Mouse (Mus musculus) forebrain, embryonic 14.5 days (tissue): ENCODE results near the gene Crb2. TPM values are rescaled to one million over a fixed set of nuclear protein-coding genes. Genes with fewer than 3 reads are reported as not detected.
A peak's percentile ranks its signal among the peaks of the same experiment; 100 is the strongest.

Experiments
- ATAC-seq: fragments of 200-750 bp; cut with Nextera tagmentation; 2 replicates; pipeline ENCODE4 v1.8.0; 2017; ENCODE audit warnings: mild to moderate bottlenecking, moderate library complexity
- DNase-seq: peaks from one replicate; pipeline ENCODE4 v3.0.0-alpha.2; 2015; ENCODE audit warnings: low spot score
- H3K27ac ChIP-seq: fragments of 300-500 bp; sonication (generic); 2 replicates; pipeline ENCODE4 v1.5.1; 2014; ENCODE audit warnings: low read depth, mild to moderate bottlenecking, control low read depth, low read length, moderate library complexity
- H3K27me3 ChIP-seq: fragments of 300-500 bp; sonication (generic); replicated peaks from 2 replicates; pipeline ENCODE4 v1.6.1; 2014; ENCODE audit warnings: low read length, control low read depth, mixed read lengths; ENCODE audit not compliant: control insufficient read depth, insufficient read depth
- H3K36me3 ChIP-seq: fragments of 300-500 bp; sonication (generic); 2 replicates; pipeline ENCODE4 v1.6.1; 2014; ENCODE audit warnings: low read length, control low read depth; ENCODE audit not compliant: control insufficient read depth, insufficient read depth
- H3K4me1 ChIP-seq: fragments of 300-500 bp; sonication (generic); 2 replicates; pipeline ENCODE4 v1.6.1; 2014; ENCODE audit warnings: antibody characterized with exemption, low read length, control low read depth; ENCODE audit not compliant: control insufficient read depth, insufficient read depth
- H3K4me2 ChIP-seq: fragments of 300-500 bp; sonication (generic); 2 replicates; pipeline ENCODE4 v1.6.1; 2014; ENCODE audit warnings: mild to moderate bottlenecking, control low read depth, low read length
- H3K4me3 ChIP-seq: fragments of 300-500 bp; sonication (generic); 2 replicates; pipeline ENCODE4 v1.5.1; 2014; ENCODE audit warnings: low read depth, low read length, control low read depth
- H3K9ac ChIP-seq: fragments of 300-500 bp; sonication (generic); 2 replicates; pipeline ENCODE4 v1.6.1; 2014; ENCODE audit warnings: mild to moderate bottlenecking, low read length, control low read depth, moderate library complexity
- H3K9me3 ChIP-seq: fragments of 300-500 bp; sonication (generic); replicated peaks from 2 replicates; pipeline ENCODE4 v1.6.1; 2016; ENCODE audit warnings: low read length, control low read depth, mixed read lengths; ENCODE audit not compliant: control insufficient read depth
- WGBS: fragments of 180-500 bp; shearing (Covaris S2); extraction: QIAGEN DNeasy Blood & Tissue Kit; methylation state at CpG from one replicate; pipeline ENCODE4 v1.1.7; 2014; 5-methylcytosine and 5-hydroxymethylcytosine counted together
- polyA plus RNA-seq: library from polyadenylated mRNA; unstranded; fragments of >200 nt; fragmentation: Nextera tagmentation; extraction: Ambion mirVana; gene quantifications from 2 replicates; pipeline ENCODE4 v1.2.1, GENCODE M21; 2014

Crb2 gene
- polyA plus RNA-seq, 1 experiment from 2014 or later: 4.0 TPM

DNA sequence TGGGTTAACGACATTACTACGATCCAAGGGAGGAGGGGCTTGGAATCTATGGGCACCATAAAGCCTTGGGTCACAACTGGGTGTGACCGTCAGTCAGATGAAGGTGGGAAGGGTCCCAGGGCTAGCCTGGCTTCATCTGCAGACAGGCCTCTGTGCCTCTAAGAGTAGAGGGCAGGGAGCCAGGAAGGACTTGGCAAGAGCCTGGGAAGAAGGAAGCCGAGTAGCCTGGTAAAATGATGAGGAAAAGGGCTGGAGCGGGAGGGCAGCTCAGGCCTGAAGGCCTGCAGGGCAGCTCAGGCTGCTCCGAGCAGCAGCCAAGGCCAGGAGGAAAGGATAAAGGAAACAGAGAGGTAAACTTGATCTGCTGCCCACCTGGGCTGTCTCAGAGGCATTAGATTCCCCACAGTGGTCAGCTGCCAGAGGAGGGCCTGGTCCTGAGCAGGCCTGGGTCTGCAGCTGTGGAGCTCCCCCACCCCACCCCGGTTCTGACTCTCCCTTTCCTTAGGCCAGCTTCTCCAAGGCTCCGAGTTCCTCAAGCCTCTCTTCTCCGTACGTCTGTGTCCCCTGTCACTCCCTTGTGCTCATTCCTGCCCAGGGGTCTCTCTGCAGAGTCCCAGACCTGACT, 27.5 kb upstream of the Crb2 start:
- WGBS: 46% methylated on average over 10 of the region's 10 CpGs
- DNase-seq (peak; percentile 46), ATAC-seq (peak; percentile 20; the same call in 1 of the 2 replicates)
- no peaks in the 10 kb centered on the region for H3K9me3 ChIP-seq
- H3K4me1 ChIP-seq: 0 out of 2 replicates have a peak, but pooled peaks cover 4% of the 10 kb centered on the region
- no peak overlapping the region for H3K27ac ChIP-seq
- no peak overlapping the region for H3K4me2 ChIP-seq
- no peaks in the 10 kb centered on the region for H3K36me3 ChIP-seq
- H3K4me3 ChIP-seq: no peak overlapping the region
- no peaks in the 10 kb centered on the region for H3K27me3 ChIP-seq
- H3K9ac ChIP-seq: no peak overlapping the region

GRCm38 (mm10) chr2:37749323-37749722, 26.7 kb upstream of the Crb2 start:
- no peak for DNase-seq
- 0 out of 2 replicates have a peak, but pooled peaks cover 4% of the 10 kb centered on the region for H3K4me1 ChIP-seq

GRCm38 (mm10) chr2:37751114-37751513, 24.9 kb upstream of the Crb2 start:
- Histone ChIP-seq H3K36me3 (no peaks in the 10 kb centered on the region), H3K9me3 (no peaks in the 10 kb centered on the region), H3K27ac (no peak overlapping the region), H3K4me1 (0 out of 2 replicates have a peak, but pooled peaks cover 4% of the 10 kb centered on the region), H3K4me2 (no peak overlapping the region), H3K4me3 (no peak overlapping the region), H3K27me3 (no peaks in the 10 kb centered on the region), H3K9ac (no peak overlapping the region)
- ATAC-seq (no peak), DNase-seq (no peak)
- 95% methylated on average over 1 of the region's 1 CpGs for WGBS

More at GRCm38 (mm10) chr2:37749323-37749722, 26.7 kb upstream of the Crb2 start:
- Histone ChIP-seq H3K9me3 (no peaks in the 10 kb centered on the region), H3K27me3 (no peaks in the 10 kb centered on the region), H3K36me3 (no peaks in the 10 kb centered on the region), H3K27ac (no peak overlapping the region), H3K4me2 (no peak overlapping the region), H3K4me3 (no peak overlapping the region), H3K9ac (no peak overlapping the region)
- ATAC-seq: no peak
- 90% methylated on average over 6 of the region's 6 CpGs for WGBS

DNA sequence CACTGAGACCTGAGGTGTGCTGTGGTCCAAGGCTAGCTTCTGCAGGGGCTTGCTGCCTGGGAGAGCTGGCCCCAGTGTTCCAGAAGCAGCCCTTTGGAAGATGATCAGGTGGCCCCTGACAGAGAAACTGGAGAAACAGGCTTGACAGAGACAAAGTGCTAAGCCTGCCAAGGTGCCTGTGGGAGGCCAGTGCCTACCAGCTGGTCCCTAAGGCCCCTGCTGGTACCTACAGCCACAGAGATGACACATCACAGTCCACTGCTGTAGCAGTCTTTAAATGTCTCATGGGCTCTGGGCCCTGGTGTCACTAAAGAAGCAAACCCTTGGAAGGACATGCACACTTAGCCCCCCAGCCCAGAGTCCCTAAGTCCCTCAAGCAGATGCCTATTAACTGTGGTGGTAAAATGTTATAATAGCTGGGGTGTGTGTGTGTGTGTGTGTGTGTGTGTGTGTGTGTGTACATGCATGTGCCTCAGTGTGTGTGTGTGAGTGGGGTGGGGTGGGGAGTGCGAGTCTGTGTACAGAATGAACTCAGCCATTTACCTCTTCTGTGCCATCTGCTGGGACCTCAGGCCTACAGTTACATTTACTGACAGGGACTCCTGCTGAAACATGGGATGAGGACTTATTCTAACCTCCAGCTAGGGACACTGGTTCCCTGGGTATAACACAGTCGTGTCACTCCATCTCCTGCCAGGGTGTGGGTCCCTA, 19.7 kb upstream of the Crb2 start:
- Histone ChIP-seq H3K9me3 (no peaks in the 10 kb centered on the region), H3K4me2 (no peak overlapping the region), H3K9ac (no peak overlapping the region), H3K27ac (no peak overlapping the region), H3K4me1 (peaks cover 8% of the 10 kb centered on the region; the same call in 1 of the 2 replicates), H3K36me3 (no peaks in the 10 kb centered on the region), H3K27me3 (no peaks in the 10 kb centered on the region), H3K4me3 (no peak overlapping the region)
- WGBS: 82% methylated on average over 2 of the region's 2 CpGs
- DNase-seq (no peak), ATAC-seq (no peak)

- WGBS: 87% methylated on average over 5 of the region's 5 CpGs
- no peak for ATAC-seq
These were observed 19.0 kb upstream of the Crb2 start for GRCm38 (mm10) chr2:37757016-37757415.

GRCm38 (mm10) chr2:37757784-37758183, 18.3 kb upstream of the Crb2 start:
- H3K9ac ChIP-seq: peak overlapping the region; percentile 52
- ATAC-seq: peak; percentile 21; the same call in 1 of the 2 replicates

More at GRCm38 (mm10) chr2:37757016-37757415, 19.0 kb upstream of the Crb2 start:
- peaks cover 8% of the 10 kb centered on the region; the same call in 1 of the 2 replicates for H3K4me1 ChIP-seq
- H3K27ac ChIP-seq: no peak overlapping the region
- H3K9me3 ChIP-seq: no peaks in the 10 kb centered on the region
- no peak for DNase-seq
- no peaks in the 10 kb centered on the region for H3K27me3 ChIP-seq
- no peak overlapping the region for H3K4me2 ChIP-seq
- no peak overlapping the region for H3K9ac ChIP-seq
- H3K4me3 ChIP-seq: no peak overlapping the region
- H3K36me3 ChIP-seq: no peaks in the 10 kb centered on the region

GRCm38 (mm10) chr2:37758343-37759015, 17.6 kb upstream of the Crb2 start:
- Histone ChIP-seq H3K4me2 (peak overlapping the region; percentile 28), H3K36me3 (no peaks in the 10 kb centered on the region), H3K9ac (peak overlapping the region; percentile 52), H3K9me3 (no peaks in the 10 kb centered on the region), H3K4me3 (no peak overlapping the region), H3K4me1 (peaks cover 8% of the 10 kb centered on the region; the same call in 1 of the 2 replicates), H3K27me3 (no peaks in the 10 kb centered on the region), H3K27ac (no peak overlapping the region)
- 8% methylated on average over 21 of the region's 21 CpGs for WGBS
- ATAC-seq (peak; percentile 60), DNase-seq (peak; percentile 51)

More at GRCm38 (mm10) chr2:37757784-37758183, 18.3 kb upstream of the Crb2 start:
- H3K36me3 ChIP-seq: no peaks in the 10 kb centered on the region
- 78% methylated on average over 4 of the region's 4 CpGs for WGBS
- H3K4me1 ChIP-seq: peaks cover 8% of the 10 kb centered on the region; the same call in 1 of the 2 replicates
- no peaks in the 10 kb centered on the region for H3K27me3 ChIP-seq
- DNase-seq: no peak
- no peaks in the 10 kb centered on the region for H3K9me3 ChIP-seq
- no peak overlapping the region for H3K4me3 ChIP-seq
- no peak overlapping the region for H3K4me2 ChIP-seq
- no peak overlapping the region for H3K27ac ChIP-seq

DNA sequence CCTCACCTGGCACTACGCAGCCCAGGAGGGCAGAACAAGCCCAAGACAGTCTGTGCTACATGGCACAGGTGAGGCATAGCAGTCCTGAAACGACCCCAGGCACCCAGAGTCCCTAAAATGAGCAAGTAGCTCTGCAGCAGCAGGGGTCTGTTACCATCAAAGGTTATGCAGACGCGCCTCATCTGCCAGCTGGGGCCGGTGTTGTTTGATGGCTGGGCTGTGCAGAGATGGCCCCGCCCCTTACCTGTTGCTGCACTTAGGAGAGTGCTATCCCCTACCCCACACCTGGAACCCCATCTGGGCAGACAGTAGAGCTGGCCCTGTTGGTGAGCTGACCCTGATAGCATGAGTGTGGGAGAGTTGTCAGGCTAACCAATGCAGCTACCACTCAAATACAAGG, 15.4 kb upstream of the Crb2 start:
- no peak for ATAC-seq
- WGBS: 39% methylated on average over 6 of the region's 6 CpGs

More for the DNA sequence above, 15.4 kb upstream of the Crb2 start:
- H3K9ac ChIP-seq: no peak overlapping the region
- H3K4me1 ChIP-seq: peaks cover 12% of the 10 kb centered on the region
- no peak overlapping the region for H3K4me2 ChIP-seq
- H3K27ac ChIP-seq: no peak overlapping the region
- H3K27me3 ChIP-seq: no peaks in the 10 kb centered on the region
- no peak overlapping the region for H3K4me3 ChIP-seq
- no peaks in the 10 kb centered on the region for H3K36me3 ChIP-seq
- DNase-seq: no peak
- no peaks in the 10 kb centered on the region for H3K9me3 ChIP-seq
